Mouse (Mus musculus): Measurements from ENCODE around the gene Pappa2.

Pappa2 gene

DNA sequence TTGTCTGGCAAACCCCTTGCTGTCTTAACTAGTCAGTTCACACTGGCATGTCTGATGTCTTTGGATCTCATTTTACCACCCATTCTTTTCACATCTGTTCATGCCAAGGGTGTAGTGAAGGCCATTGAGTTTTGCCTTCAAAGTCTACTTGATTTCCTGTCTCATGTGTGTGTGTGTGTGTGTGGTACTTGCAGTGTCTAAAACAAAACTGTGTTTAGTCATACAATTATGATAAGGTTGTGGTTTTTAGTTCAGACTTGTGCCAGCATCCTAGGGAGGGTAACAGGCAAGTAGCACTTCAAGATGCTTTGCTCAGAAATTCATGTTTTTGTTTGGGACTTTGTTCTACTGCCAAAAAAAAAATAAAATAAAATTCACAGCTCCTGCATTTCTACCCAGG is 216.1 kb downstream of the Pappa2 start:
- no peak for DNase-seq

DNA sequence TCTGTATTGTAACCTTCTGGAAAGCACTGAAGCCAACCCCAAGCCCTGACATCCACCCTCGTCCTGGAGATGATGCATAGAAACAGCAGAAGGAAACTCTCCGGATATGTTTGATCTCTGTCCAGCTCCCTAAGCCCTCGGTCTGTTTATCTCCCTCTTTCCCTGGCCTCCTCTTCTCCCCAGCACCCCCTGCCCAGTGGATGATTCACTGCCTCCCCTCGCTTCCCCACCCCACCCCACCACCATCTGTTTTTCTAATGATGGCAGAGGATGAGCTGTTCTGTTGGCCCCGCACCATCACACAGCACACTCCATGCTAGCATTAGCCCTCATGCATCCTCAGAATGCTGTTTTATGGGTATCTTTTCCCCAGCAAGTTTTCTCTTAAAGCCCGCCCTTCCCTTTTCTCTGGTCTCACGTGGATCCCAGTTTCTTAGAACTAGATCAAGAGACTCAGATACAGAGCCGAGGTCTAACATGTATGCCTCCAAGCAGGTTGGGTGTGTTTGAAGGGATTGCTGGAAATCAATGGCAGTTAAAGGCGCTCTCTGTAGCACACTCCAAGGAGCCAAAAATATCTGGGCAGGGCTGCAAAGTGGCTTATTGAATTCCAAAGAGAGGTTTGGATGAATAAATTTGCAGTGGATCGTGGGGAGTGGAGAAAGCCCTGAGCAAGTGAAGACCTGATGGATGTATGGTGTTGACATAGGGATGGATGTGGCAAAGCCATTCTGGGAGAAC is 231.8 kb downstream of the Pappa2 start:
- peak; percentile 73 for DNase-seq

DNA sequence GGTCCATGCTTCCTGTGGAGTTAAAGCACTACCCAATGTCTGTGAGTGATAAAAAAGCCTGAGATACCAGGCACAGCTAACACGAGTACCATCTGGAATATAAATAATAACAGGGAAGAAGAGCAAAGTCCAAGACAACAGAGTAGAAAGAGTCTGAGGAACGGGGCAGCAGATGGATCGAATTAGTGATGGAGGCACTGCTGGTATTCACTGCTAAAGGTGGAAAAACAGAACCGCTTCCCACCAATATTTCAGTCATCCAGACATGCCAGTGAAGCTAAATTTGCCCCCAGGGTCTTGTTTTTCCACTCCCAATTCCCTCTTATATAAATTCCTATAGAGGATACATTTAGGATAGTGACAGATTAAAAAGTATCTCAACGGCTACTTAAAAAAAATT is 238.8 kb downstream of the Pappa2 start:
- no peak for DNase-seq

DNA sequence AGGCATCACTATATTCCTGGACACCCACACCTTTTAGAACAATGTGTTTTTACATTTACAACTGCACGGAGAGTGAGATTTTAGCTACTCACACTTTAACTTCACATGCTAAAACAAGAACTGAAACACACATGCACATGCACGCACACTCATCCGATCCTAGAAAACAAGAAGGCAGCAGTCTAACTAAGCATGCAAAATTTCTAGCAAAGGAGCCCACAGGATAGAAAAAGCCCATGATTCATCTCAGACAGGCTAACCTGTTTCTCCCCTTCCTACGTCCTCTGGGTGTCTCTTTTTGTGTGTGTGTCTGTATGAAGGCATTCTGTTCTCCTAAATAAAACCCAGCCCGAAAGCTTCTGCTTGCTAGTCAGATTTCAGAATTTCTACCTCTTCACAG is 239.3 kb downstream of the Pappa2 start:
- DNase-seq: no peak

DNA sequence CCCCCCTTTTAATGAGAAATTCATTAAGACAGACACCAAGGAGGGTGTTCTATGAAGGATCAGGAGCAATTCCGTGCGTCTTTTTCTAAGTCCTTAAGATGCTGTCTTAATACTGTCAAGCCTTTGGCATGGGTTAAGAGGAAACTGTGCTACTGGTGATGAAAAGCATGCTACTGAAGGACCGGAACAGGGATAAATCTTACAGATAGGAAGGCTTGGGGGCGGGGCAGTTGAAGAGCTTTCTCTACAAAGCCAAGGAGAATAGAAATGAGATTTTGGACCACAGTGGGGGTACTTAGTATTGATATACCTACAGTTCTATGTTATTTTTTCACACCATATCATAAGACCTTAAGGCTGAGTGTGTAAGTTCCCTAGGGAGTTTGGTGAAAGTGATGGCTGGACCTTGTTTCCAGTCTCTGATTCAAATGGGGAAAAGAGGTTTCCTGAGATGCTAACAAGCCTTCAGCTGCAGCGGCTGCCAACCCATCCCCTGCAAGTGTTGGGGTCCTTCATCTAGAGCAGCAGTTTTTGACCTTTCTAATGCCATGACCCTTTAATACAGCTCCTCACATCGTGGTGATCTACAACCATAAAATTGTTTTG is 240.0 kb downstream of the Pappa2 start:
- no peak for DNase-seq

DNA sequence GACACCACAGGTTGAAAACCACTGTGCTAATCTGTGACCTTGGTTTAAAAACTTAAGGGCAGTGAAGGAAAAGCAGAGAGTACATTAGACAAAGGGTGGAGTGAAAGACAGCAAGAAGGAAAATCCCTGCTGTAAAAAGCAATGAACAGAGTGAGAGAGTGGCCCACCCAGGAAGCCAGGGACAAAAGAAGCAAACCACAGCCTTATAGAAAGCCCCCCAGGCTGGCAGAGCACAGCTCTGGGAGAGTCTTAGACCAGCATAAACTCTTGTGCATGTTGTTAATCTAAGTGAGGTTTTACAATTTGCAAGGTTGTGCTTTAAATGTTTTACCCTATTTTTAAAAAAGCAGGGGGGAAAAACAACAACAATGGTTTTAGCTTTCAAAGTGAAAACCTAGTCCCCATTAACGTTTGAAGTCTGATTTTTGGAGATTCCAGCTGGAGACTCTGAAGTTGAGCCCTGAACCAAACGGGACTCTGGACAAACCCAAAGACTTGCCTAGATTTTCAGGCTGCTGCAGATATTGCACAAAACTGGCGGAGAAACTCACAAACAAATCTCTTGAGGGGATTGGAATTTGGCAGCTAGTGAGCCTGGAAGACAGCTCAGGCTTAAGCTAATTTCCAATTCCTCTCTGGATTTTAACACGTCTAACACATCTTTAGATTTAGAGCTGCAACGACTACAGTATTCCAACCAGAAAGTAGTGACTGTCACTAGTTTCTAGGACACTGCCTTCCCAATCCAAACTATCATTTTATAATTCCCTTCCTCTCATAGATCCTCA is 241.0 kb downstream of the Pappa2 start:
- DNase-seq: no peak

DNA sequence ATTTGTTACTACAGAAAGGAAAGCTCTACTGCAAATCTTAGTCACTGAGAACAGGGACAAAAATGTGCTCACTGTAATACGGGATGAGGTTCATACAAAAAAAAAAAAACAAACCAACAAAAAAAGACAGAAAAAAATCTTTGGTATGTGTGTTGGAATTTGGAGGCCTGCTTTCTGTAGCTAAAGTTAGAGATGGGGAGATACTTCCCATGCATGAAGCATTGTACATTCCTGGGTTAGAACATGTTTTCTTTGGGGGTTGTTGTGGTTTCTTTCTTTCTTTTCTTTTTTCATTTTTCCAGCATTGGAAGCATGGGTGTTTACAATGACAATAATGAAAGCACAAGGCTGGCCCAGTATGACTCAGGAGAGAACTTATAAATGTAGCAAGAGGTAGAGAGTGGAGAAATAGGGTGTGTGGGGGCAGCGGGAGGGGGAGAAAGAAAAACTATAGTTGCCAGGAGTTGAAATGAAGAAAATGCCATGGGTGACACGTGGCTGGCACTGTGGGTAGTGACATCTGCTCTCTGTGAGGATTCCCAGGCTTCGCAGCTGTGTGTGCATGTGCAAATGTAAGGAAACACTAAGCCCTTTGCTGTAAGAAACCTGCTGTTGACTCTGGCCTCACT is 247.3 kb downstream of the Pappa2 start:
- DNase-seq: no peak

DNA sequence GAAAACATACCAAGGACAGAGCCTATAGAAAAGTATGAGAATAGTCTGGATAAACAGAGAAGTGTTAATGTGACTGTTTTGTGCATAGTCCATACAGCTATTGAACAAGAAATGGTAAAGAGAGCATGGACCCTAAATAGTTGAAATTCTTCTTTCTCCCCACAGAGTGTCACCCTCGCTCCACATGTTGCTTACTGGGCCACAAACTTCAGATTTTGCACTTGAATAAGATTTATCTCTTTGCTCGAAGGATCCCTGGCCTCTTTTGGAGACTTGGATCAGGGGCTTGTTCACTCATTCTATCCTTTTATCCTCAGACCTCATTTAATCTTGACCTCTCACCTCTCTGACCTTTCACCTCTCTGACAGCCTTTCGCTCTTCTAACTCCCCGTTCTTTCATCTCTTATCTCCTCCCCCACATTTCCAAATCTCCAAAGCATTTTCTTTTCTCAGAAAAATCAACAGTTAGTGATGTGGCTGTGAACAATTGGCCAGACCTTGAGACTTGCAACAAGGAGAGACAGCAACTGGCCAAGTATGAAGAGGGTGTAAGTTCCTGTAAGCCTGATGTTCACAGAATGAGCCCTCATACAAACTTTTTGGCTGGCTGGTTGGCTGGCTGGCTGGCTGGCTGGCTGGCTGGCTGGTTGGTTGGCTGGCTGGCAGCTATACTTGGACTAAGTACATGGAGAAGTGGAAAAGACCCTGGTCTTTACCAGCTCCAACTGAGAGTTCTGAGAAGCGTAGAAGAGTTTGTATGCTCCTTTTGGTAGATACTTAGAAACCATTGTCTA is 266.8 kb downstream of the Pappa2 start:
- peak; percentile 23 for DNase-seq

DNA sequence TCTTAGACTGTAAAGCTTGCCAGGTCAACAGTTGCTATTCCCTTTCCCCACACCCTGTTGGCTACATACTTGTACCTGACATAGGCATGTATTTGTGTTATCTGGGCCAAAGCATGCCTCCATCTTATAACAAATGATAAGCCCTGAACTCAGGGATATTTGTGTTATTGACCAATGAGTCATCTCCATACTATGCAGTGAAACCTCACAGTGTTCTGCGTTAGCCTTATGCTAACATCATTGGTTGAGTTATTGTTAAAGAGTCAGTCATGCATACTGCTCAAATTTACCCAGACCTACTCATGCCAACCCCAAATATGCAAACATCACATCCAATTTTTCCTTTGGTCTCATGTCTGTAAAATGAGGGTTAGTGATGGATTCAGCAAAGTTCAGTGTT is 279.0 kb downstream of the Pappa2 start:
- no peak for DNase-seq

DNA sequence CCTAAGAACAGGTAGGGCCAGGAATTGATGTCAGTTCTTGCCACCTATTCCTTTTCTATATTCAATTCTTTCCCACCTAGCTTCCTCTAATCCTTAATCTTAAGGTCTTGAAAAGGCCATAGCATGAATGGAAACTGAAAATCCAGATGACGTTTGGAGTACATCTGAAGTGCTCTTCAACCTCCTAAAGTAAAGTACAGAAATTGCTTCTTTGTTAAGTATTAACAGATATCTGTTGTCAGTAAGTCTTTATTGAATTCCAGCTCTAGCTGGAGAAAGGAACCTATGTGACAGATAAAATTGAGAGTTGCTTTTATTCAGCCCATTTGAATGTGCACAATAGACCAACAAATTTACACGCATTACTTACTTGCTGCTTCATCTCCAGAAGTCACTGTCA is 280.1 kb downstream of the Pappa2 start:
- no peak for DNase-seq

DNA sequence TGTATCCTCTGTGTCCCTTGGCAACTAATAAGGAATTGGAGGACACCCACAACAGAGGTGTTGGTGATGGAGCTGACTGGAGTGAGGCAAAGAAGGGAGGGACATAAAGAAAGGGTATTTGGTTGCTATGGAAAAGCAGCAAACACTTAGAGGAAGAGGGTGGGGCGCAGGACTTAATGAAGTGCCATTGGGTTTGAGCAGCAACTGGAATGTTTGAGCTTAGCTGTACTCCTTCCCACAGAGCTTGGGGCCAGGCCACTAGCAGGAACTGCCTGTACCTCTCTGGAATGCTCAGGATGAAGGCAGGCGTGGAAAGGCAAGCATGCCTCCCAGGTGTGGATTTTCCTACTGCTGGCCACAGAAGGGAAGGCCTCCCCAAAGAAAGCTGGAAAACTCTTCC is 281.0 kb downstream of the Pappa2 start:
- DNase-seq: no peak

DNA sequence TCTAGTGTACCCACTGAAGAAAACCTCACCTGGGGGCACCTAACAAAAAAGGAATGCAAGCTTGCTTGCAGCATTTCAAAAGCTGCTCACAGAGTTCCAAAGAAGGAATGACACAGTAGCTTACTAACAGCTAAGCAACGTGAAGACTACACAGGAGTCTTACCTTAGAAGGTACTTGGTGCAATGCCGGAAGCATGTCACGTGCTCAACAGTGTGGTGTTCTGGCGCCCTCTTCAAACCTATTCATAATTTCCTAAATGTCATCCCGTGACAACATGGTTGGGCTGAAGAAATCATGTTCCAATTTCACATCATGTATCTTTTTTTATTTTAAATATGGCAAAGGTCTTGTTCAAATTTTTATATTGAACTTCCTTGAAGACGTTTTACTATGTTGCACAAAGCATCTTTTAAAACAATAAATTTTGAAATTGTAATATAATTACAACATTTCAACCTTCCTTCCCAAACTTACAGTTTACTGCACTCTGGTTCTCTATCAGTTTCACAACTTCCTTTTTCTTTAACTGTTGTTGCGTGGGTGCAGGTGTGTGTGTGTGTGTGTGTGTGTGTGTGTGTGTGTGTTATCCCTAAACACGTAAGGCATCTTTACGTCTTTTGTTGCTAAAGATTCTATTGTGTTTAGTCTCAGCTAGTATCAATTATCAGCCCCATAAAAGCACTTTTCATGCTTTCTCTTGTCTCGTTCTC is 282.3 kb downstream of the Pappa2 start:
- DNase-seq: no peak

DNA sequence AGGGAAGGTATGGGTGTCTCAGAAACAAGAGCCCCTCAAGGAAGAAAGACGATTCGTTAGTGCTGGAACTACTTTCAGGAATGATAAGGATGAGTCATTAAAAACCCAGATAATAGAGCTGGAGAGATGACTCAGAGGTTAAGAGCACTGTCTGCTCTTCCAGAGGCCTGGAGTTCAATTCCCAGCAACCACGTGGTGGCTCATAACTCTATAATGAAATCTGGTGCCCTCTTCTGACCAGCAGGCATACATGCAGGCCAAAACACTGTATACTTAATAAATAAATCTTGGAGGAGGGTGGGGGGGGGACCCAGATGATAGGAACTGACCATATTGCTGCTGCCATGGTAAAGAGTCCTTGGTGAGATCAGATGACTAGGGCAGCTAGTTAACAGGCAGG is 282.9 kb downstream of the Pappa2 start:
- DNase-seq: no peak

DNA sequence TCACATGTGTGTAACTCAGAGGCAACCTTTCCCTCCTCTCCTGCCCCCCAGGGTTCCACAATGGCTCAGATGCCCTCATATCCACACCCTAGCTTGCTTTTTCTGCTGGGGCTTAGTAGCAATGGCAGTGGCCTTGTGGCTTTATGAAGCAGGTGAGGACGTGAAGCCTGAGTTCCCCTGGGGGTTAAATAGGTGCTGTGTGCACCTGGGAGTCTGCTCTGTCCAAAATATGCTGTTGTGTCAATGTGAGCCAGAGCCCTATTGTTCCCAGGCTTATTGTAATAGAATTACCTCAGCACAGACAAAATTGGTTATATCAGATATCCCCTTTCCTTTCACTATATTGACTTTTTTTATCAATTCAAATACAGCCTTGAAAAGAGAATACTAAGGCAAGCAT is 292.6 kb downstream of the Pappa2 start:
- no peak for DNase-seq

DNA sequence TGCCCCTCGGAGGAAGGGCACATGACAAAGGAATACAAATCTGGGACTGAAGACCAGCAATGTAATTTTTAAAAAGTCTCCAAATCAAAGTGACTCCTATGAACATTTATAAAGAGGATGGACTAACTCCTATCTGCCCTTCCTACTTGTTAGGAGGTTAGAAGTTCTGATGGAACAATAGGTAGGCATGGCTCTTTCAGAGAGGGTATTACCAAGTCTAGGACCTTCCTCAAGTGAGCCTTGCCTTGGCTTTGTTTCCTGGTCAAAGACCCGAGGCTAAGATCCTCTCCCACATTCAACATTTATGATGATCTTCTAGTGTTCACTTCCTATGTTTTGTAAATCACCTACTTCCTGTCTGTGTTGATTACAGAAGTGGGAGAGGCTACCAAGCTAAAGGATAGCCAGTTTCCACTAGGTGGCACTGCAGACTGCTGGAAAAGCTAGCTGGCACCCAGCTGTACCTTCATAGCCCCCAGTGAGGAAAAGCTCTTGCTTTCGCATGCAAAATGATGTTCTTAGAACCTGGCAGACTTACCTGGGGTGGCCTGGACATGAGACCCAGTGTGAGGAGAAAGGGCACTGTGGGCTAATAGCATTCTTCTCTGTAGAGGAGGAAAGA is 310.2 kb downstream of the Pappa2 start:
- DNase-seq: peak; percentile 24

DNA sequence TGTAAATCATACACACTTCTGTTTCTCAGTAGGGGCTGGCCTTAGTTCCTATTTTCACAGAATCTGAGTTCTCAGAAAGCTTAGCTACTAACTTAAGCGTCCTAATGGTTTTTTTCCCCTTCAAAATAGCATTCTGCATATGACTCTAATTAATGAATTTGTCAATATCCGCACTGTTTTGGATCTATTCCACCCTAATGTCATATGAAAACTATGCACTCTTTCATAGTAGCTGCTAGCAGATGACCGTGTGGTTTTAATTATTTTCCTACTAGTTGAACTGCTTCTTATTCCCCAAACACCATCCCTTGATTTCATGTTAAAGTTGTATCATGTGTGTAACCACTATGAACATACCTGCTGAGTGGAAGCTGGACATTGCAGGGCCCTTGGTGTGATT is 314.3 kb downstream of the Pappa2 start:
- DNase-seq: no peak
